Mouse (Mus musculus) lung, embryonic 14.5 days (tissue): ENCODE measurements around the gene March4. TPM values are rescaled to one million over a fixed set of nuclear protein-coding genes. Genes with fewer than 3 reads are reported as not detected.

Experiments
- ATAC-seq: fragments of 200-750 bp; cut with Nextera tagmentation; 2 replicates; pipeline ENCODE4 v1.8.0; 2017; ENCODE audit warnings: mild to moderate bottlenecking, moderate TSS enrichment, moderate library complexity; ENCODE audit not compliant: insufficient read depth
- DNase-seq: peaks from one replicate; pipeline ENCODE4 v3.0.0-alpha.2; 2015
- H3K27ac ChIP-seq: fragments of 300-500 bp; sonication (generic); 2 replicates; pipeline ENCODE4 v1.5.1; 2014; ENCODE audit warnings: low read depth, mild to moderate bottlenecking, moderate library complexity
- H3K27me3 ChIP-seq: fragments of 300-500 bp; sonication (generic); 2 replicates; pipeline ENCODE4 v1.6.1; 2014; ENCODE audit warnings: low read length, control low read depth; ENCODE audit not compliant: insufficient read depth
- H3K36me3 ChIP-seq: fragments of 300-500 bp; sonication (generic); 2 replicates; pipeline ENCODE4 v1.6.1; 2014; ENCODE audit warnings: control low read depth; ENCODE audit not compliant: insufficient read depth
- H3K4me1 ChIP-seq: fragments of 300-500 bp; sonication (generic); 2 replicates; pipeline ENCODE4 v1.6.1; 2014; ENCODE audit warnings: antibody characterized with exemption, control low read depth; ENCODE audit not compliant: insufficient read depth
- H3K4me2 ChIP-seq: fragments of 300-500 bp; sonication (generic); 2 replicates; pipeline ENCODE4 v1.6.1; 2014; ENCODE audit warnings: mild to moderate bottlenecking
- H3K4me3 ChIP-seq: fragments of 300-500 bp; sonication (generic); 2 replicates; pipeline ENCODE4 v1.5.1; 2014; ENCODE audit warnings: low read depth, low read length
- H3K9ac ChIP-seq: fragments of 300-500 bp; sonication (generic); 2 replicates; pipeline ENCODE4 v1.6.1; 2014
- H3K9me3 ChIP-seq: fragments of 300-500 bp; sonication (generic); 2 replicates; pipeline ENCODE4 v1.6.1; 2016; ENCODE audit warnings: low read depth, low read length, control low read depth
- CTCF ChIP-seq: IDR thresholded peaks from 2 replicates; pipeline ENCODE4 v1.5.1; 2016; ENCODE audit warnings: antibody characterized with exemption, low read depth
- WGBS: fragments of 180-500 bp; shearing (Covaris S2); extraction: QIAGEN DNeasy Blood & Tissue Kit; methylation state at CpG from one replicate; pipeline ENCODE4 v1.1.7; 2014; 5-methylcytosine and 5-hydroxymethylcytosine counted together
- polyA plus RNA-seq: library from polyadenylated mRNA; unstranded; fragments of >200 nt; fragmentation: Nextera tagmentation; extraction: Ambion mirVana; gene quantifications from 2 replicates; pipeline ENCODE4 v1.2.1, GENCODE M21; 2014

Gene March4
- polyA plus RNA-seq, 1 experiment from 2014 or later: not detected

DNA sequence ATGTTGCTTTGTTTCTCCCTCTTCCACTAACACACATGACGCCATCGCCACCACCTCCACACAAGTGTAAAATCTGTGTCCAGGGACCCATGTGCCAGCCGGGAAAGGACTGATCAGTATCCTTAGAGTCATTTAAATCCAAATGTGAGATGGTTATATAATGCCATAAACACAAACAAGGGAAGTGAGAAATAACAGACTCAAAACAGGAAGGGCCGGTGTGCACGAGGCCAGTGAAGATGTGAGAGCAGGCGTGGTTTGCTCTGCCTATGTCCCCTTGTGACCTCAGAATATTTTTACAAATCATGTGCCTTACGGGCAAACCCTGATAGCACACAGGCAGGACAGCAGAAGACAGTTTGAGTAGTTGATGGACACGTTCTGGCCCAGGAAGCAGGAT, 123.5 kb downstream of the March4 start:
- H3K4me2 ChIP-seq: no peak overlapping the region
- H3K9me3 ChIP-seq: no peaks in the 10 kb centered on the region
- WGBS: 85% methylated on average over 8 of the region's 8 CpGs
- H3K27me3 ChIP-seq: no peaks in the 10 kb centered on the region
- no peak for DNase-seq
- H3K4me3 ChIP-seq: no peak overlapping the region
- TF ChIP-seq CTCF: no peak
- H3K27ac ChIP-seq: no peak overlapping the region
- no peak overlapping the region for H3K9ac ChIP-seq
- no peaks in the 10 kb centered on the region for H3K36me3 ChIP-seq
- H3K4me1 ChIP-seq: no peaks in the 10 kb centered on the region
- no peak for ATAC-seq

DNA sequence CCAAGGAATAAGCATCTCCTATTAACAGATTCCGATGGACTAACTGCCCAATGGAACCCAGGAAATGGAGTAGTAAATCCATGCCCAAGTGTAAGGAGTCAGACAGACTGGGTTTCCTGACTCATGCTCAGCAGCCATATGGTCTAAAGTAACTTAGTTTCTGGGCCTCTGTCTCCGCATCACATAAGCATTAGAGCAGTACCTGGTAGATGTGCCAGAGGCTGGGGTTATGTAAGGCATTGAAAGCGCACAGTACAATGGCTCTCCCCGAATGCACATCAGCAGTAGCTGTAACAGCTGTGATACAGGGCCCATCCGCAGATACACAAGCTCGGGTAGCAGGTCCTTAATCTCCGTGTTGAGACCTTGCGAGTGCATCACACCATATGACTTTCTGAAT, 125.6 kb downstream of the March4 start:
- Histone ChIP-seq H3K27me3 (no peaks in the 10 kb centered on the region), H3K9me3 (no peaks in the 10 kb centered on the region), H3K4me1 (no peaks in the 10 kb centered on the region), H3K9ac (no peak overlapping the region), H3K27ac (no peak overlapping the region), H3K4me3 (no peak overlapping the region), H3K4me2 (no peak overlapping the region), H3K36me3 (no peaks in the 10 kb centered on the region)
- no peak for TF ChIP-seq CTCF
- 86% methylated on average over 8 of the region's 8 CpGs for WGBS
- DNase-seq: no peak
- ATAC-seq: no peak

- H3K4me2 ChIP-seq: no peak overlapping the region
- no peak for DNase-seq
- H3K9ac ChIP-seq: no peak overlapping the region
- no peaks in the 10 kb centered on the region for H3K27me3 ChIP-seq
- no peak overlapping the region for H3K27ac ChIP-seq
- no peak for TF ChIP-seq CTCF
- H3K36me3 ChIP-seq: no peaks in the 10 kb centered on the region
- no peaks in the 10 kb centered on the region for H3K9me3 ChIP-seq
- H3K4me3 ChIP-seq: no peak overlapping the region
- no peaks in the 10 kb centered on the region for H3K4me1 ChIP-seq
- no peak for ATAC-seq
- WGBS: 81% methylated on average over 5 of the region's 5 CpGs
These were observed 126.8 kb downstream of the March4 start for GRCm38 (mm10) chr1:72409936-72410335.

DNA sequence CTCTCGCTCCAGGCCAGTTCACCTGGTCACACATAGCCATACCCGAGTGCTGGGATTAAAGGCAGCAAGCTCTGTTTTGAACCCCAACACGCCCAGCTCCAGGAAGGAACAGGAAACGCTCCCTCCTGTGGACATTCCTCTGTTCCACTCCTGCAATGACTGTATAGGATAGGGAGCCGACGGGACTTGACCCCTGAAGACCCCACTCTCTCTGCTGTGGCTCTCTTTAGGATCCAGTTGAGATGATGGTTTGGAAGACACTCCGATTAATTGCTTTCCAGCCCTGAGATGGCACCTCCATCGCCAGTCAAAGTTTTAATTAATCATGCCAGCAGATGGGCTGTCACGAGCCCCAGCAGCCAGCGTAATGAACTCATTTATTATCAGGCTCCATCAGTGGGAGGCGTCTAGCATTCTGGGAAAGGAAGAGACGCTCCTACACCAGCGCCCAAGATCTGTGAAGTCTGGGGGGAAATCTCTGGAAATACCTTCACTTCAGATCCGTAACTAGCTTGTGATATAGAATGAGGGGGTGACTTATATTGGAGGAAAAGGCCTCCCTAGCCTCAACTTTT, 130.1 kb downstream of the March4 start:
- Histone ChIP-seq H3K9ac (no peak overlapping the region), H3K36me3 (no peaks in the 10 kb centered on the region), H3K27me3 (no peaks in the 10 kb centered on the region), H3K27ac (no peak overlapping the region), H3K4me2 (no peak overlapping the region), H3K4me3 (no peak overlapping the region), H3K4me1 (no peaks in the 10 kb centered on the region), H3K9me3 (no peaks in the 10 kb centered on the region)
- ATAC-seq (no peak), DNase-seq (no peak)
- no peak for TF ChIP-seq CTCF
- WGBS: 54% methylated on average over 14 of the region's 14 CpGs

- WGBS: 67% methylated on average over 8 of the region's 8 CpGs
- H3K27me3 ChIP-seq: no peaks in the 10 kb centered on the region
- H3K4me1 ChIP-seq: no peaks in the 10 kb centered on the region
- H3K36me3 ChIP-seq: no peaks in the 10 kb centered on the region
- no peak overlapping the region for H3K27ac ChIP-seq
- H3K4me2 ChIP-seq: no peak overlapping the region
- H3K4me3 ChIP-seq: no peak overlapping the region
- H3K9ac ChIP-seq: no peak overlapping the region
- H3K9me3 ChIP-seq: no peaks in the 10 kb centered on the region
- TF ChIP-seq CTCF: no peak
- ATAC-seq: no peak
- no peak for DNase-seq
These were observed 135.2 kb downstream of the March4 start for GRCm38 (mm10) chr1:72401331-72402069.

DNA sequence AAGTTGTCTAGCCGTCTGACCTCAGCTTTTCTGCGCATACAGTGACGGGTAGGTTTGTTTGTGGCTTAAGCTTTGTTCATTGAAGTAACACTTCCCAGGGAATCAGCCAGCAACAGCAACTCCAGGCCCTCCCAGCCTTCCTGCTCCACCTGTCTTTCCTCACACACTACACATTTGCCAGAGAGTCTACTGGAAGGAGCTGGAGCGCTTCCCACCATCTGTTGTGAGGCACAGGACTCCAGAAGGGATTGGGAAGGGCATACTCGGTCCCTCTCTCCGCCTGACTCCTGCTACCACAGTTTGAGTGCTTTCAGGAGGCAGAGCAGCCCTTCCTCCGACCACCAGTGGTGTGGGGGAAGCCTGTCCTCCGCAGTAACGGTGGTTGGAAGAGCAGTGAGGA, 136.1 kb downstream of the March4 start:
- H3K9ac ChIP-seq: no peak overlapping the region
- H3K4me3 ChIP-seq: no peak overlapping the region
- ATAC-seq (no peak), DNase-seq (no peak)
- no peaks in the 10 kb centered on the region for H3K4me1 ChIP-seq
- H3K27ac ChIP-seq: no peak overlapping the region
- no peaks in the 10 kb centered on the region for H3K9me3 ChIP-seq
- 65% methylated on average over 9 of the region's 9 CpGs for WGBS
- no peak overlapping the region for H3K4me2 ChIP-seq
- no peaks in the 10 kb centered on the region for H3K27me3 ChIP-seq
- H3K36me3 ChIP-seq: no peaks in the 10 kb centered on the region
- TF ChIP-seq CTCF: no peak

- DNase-seq: peak; percentile 4
- TF ChIP-seq CTCF: no peak
- no peak overlapping the region for H3K27ac ChIP-seq
- no peak overlapping the region for H3K9ac ChIP-seq
- H3K4me2 ChIP-seq: no peak overlapping the region
- H3K4me3 ChIP-seq: no peak overlapping the region
- no peaks in the 10 kb centered on the region for H3K27me3 ChIP-seq
- 60% methylated on average over 8 of the region's 8 CpGs for WGBS
- no peaks in the 10 kb centered on the region for H3K4me1 ChIP-seq
- H3K36me3 ChIP-seq: 0 out of 2 replicates have a peak, but pooled peaks cover 5% of the 10 kb centered on the region
- H3K9me3 ChIP-seq: no peaks in the 10 kb centered on the region
- no peak for ATAC-seq
These were observed 136.9 kb downstream of the March4 start for GRCm38 (mm10) chr1:72399720-72400401.
